8 mouse cellular contexts compared by ENCODE assay signal in the genomic region with DNA sequence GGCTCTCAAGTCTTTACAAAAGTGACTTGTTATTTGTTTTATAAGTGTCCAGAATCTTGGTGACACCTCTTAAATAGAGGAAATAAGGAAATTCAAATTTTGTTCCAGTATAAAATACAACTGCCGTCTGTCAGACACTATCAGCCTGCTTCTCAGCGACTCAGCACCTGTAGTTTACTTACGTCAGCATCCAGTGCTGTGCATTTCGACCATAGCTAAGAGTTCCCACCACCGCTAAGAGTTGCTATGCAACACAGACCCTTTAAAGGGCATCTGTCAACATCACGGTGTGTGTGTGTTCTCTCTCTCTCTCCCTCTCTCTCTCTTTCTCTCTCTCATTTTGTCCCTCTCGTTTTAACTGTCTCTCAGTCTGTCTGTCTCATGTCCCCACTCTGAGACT.
DNase-seq lines count a peak whose midpoint lies in the region; ATAC-seq lines count a peak whose summit lies in the region.

No protein-coding gene starts in this region.

- H3K4me1 ChIP-seq in liver, embryonic 11.5 days (replicated peaks; ENCODE audit: control insufficient read depth, insufficient read depth, low read length) = peaks cover 50% of the 10 kb centered on the region
- H3K4me1 ChIP-seq in embryonic facial prominence, embryonic 15.5 days = peaks cover 40% of the 10 kb centered on the region
- peaks cover 9% of the 10 kb centered on the region for H3K4me1 ChIP-seq in intestine, embryonic 16.5 days (ENCODE audit: control insufficient read depth, insufficient read depth, low read length)
- H3K4me1 ChIP-seq in neural tube, embryonic 13.5 days (replicated peaks) = peaks cover 34% of the 10 kb centered on the region

- intact Hi-C loops in left cerebral cortex, postnatal 14 days (cut with DNase I) = no loop called here

- no peak for DNase-seq in liver, embryonic 11.5 days (ENCODE audit: low spot score)
- DNase-seq in liver = no peak
- no peak for DNase-seq in left cerebral cortex, postnatal 14 days (ENCODE audit: low spot score in 2 of 2)
- no peak for DNase-seq in spleen, postnatal 4 days (ENCODE audit: low spot score in 2 of 2)
- DNase-seq in adrenal gland, postnatal 36 days = no peak

- H3K36me3 ChIP-seq in liver, embryonic 11.5 days (ENCODE audit: control insufficient read depth, insufficient read depth, low read length) = no peaks in the 10 kb centered on the region
- H3K36me3 ChIP-seq in embryonic facial prominence, embryonic 15.5 days = no peaks in the 10 kb centered on the region
- H3K36me3 ChIP-seq in intestine, embryonic 16.5 days (ENCODE audit: control insufficient read depth, insufficient read depth, low read length) = no peaks in the 10 kb centered on the region
- no peaks in the 10 kb centered on the region for H3K36me3 ChIP-seq in neural tube, embryonic 13.5 days

- H3K9me3 ChIP-seq in liver, embryonic 11.5 days (ENCODE audit: control insufficient read depth, low read length) = no peaks in the 10 kb centered on the region
- no peaks in the 10 kb centered on the region for H3K9me3 ChIP-seq in embryonic facial prominence, embryonic 15.5 days (replicated peaks)
- H3K9me3 ChIP-seq in intestine, embryonic 16.5 days (ENCODE audit: control insufficient read depth, low read length) = no peaks in the 10 kb centered on the region
- no peaks in the 10 kb centered on the region for H3K9me3 ChIP-seq in neural tube, embryonic 13.5 days

- no peak for ATAC-seq in liver, embryonic 11.5 days (replicated peaks; ENCODE audit: low FRiP score)
- no peak for ATAC-seq in embryonic facial prominence, embryonic 15.5 days (ENCODE audit: insufficient number of reproducible peaks, low FRiP score, low TSS enrichment, low read depth)
- no peak for ATAC-seq in intestine, embryonic 16.5 days
- no peak for ATAC-seq in neural tube, embryonic 13.5 days (ENCODE audit: low read depth)

- no peaks in the 10 kb centered on the region for H3K27me3 ChIP-seq in liver, embryonic 11.5 days (replicated peaks; ENCODE audit: control insufficient read depth, insufficient read depth, low read length)
- no peaks in the 10 kb centered on the region for H3K27me3 ChIP-seq in embryonic facial prominence, embryonic 15.5 days
- H3K27me3 ChIP-seq in intestine, embryonic 16.5 days (replicated peaks; ENCODE audit: control insufficient read depth, insufficient read depth, low read length) = no peaks in the 10 kb centered on the region
- no peaks in the 10 kb centered on the region for H3K27me3 ChIP-seq in neural tube, embryonic 13.5 days

- WGBS in liver, embryonic 11.5 days = 30% methylated on average over 7 of the region's 7 CpGs
- 40% methylated on average over 7 of the region's 7 CpGs for whole genome bisulfite sequencing in embryonic facial prominence, embryonic 15.5 days
- 32% methylated on average over 7 of the region's 7 CpGs for WGBS in intestine, embryonic 16.5 days
- WGBS in neural tube, embryonic 13.5 days = 24% methylated on average over 7 of the region's 7 CpGs

- H3K27ac ChIP-seq in liver, embryonic 11.5 days (ENCODE audit: low read depth, low read length) = no peak overlapping the region
- peak overlapping the region; percentile 78 for H3K27ac ChIP-seq in embryonic facial prominence, embryonic 15.5 days (replicated peaks)
- no peak overlapping the region for H3K27ac ChIP-seq in intestine, embryonic 16.5 days (ENCODE audit: low read length)
- H3K27ac ChIP-seq in neural tube, embryonic 13.5 days (replicated peaks) = no peak overlapping the region

- peak overlapping the region; percentile 79 for H3K4me2 ChIP-seq in liver, embryonic 11.5 days
- H3K4me2 ChIP-seq in embryonic facial prominence, embryonic 15.5 days (replicated peaks) = peak overlapping the region; percentile 66
- H3K4me2 ChIP-seq in intestine, embryonic 16.5 days (ENCODE audit: low read depth, low read length) = peak overlapping the region; percentile 58
- H3K4me2 ChIP-seq in neural tube, embryonic 13.5 days = peak overlapping the region; percentile 57

- peak overlapping the region; percentile 48; the same call in 1 of the 2 replicates for H3K4me3 ChIP-seq in liver, embryonic 11.5 days (ENCODE audit: low read depth, low read length)
- H3K4me3 ChIP-seq in embryonic facial prominence, embryonic 15.5 days (replicated peaks) = peak overlapping the region; percentile 40
- peak overlapping the region; percentile 46; the same call in 1 of the 2 replicates for H3K4me3 ChIP-seq in intestine, embryonic 16.5 days (ENCODE audit: low read length)
- no peak overlapping the region for H3K4me3 ChIP-seq in neural tube, embryonic 13.5 days

- peak overlapping the region; percentile 34 for H3K9ac ChIP-seq in liver, embryonic 11.5 days (ENCODE audit: low read depth, low read length)
- H3K9ac ChIP-seq in embryonic facial prominence, embryonic 15.5 days = no peak overlapping the region
- 0 out of 2 replicates have a peak overlapping the region, but pooled peaks have one; percentile 44 for H3K9ac ChIP-seq in intestine, embryonic 16.5 days (ENCODE audit: low read depth, low read length)
- H3K9ac ChIP-seq in neural tube, embryonic 13.5 days = no peak overlapping the region

Comparison
In these comparisons a context has a peak if more than half of its experiments do, and no peak if none do; other contexts are left out.
1. H3K9ac ChIP-seq: peak in liver, embryonic 11.5 days (single experiment) and intestine, embryonic 16.5 days (single experiment); none in embryonic facial prominence, embryonic 15.5 days (single experiment) and neural tube, embryonic 13.5 days (single experiment).
2. Peak in every context shown above with its lines, with median percentiles within 50 percentile points of each other: H3K4me2 ChIP-seq.